Mouse (Mus musculus): ENCODE data around the gene Tmem132d.

DNA sequence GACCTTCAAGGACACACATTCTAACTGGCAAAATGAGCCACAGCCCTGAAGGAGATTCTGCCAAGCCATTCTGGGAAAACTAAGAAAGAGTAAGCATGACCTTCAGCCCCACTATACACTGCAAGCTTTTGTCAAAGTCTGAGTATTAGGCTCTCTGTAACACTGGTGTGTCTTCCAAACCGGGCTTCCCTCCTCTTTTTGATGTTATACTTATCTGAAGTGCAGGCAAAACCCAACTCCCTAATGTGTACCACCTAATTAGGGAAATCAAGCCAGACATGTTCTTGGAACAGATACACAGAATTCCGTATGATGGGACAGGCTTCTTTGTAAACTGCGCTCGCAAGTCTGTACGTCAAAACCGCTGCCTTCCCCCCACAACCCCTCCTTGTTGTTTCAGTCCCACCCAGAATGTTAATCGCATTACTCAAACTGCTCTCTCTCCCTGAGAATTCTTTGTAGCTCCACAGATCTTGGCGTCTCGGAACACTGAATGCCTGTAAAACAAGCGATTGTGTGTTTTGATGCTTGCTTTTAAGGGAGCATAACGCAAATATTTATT is 14.6 kb downstream of the Tmem132d start:
- TF ChIP-seq CTCF (IDR thresholded peaks at IDR 0.05; ENCODE audit: low read depth) (no peak), EP300 (IDR thresholded peaks at IDR 0.05; ENCODE audit: low read depth) (no peak)
